Mouse (Mus musculus): Measurements from ENCODE around the gene Klhl30.
A peak's percentile ranks its signal among the peaks of the same experiment; 100 is the strongest.

Gene Klhl30

DNA sequence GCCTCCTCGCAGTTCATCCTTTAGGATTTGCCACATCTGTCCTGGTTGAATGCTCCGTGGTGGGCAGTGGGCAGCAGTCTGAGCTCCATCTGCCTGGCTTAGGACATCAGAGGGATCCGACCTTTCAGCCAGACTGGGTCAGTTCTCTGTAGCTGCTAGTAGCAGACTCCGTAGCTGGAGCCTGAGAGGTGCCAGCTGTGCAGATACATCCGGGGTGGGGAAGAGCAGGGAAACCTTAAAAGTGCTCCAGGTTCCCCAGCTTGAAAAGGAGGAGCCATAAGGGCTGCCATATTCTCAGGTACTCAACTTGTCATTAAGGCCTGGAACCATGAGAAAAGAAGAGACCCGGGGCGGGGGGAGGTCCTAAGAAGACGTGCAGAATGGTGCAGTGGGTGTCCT is 15.0 kb downstream of the Klhl30 start:
- no peak for DNase-seq

DNA sequence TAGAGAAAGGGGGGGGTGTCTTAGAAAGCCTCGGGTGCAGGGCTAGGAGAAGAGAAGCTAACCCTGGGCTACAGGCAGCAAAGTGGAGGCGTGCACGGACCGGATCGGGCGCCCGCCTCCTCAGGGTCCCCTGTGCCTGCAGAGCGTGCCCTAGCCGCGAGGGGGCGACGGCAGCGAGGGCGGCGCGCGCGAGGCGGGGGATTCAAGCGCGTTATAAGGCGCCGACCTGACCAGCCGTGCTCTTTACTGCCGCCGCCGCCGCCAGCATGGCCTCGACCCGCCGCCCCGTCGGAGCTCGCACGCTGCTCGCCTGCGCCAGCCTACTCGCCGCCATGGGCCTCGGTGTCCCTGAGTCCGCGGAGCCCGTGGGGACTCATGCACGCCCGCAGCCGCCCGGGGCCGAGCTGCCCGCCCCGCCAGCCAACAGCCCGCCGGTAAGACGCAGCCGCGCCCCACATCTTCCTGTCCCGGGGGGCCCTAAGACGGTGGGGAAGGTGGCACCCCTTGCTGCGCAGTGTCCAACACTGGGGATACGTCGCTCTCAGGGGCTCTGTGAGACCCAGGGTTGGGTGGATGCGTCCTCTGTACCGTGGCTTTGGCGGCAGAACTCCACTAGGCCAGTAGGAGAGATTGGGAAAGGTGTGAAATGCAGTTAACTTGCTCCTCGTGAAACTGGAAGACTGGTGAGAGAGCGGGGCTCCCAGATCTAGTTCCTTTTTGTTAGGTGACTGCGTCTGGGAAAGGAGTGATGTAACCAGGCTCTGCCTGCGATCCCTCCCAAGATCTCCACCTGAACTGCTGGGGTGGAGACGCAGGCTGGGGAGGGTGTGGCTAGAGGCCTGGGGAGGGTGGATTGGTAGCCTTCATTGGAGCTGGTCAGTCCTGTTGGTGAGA is 15.6 kb downstream of the Klhl30 start, which contains the start of gene Erfe:
Gene Erfe, plus strand, starts transcription at position 216 of the 894 bp plus-strand sequence.
- DNase-seq = peak; percentile 81

DNA sequence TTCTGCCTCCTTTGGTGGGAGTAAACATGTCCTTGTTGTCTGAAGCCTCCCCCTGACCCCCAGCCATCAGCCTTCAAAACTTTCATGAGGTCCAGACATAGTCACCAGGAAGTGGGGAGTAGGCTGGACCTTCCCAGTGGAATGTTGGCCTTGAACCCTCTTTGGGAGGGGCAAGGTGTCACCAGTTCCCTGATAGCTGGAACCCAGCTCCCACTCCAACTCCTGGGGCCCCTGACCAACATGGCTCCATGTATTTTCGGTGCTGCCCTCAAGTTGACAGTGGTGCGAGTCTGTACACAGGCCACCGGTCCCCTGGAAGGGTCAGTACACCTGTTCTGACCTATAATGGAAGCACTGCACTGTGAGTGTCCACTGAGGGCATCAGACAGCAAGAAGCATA is 16.5 kb downstream of the Klhl30 start:
- no peak for DNase-seq

DNA sequence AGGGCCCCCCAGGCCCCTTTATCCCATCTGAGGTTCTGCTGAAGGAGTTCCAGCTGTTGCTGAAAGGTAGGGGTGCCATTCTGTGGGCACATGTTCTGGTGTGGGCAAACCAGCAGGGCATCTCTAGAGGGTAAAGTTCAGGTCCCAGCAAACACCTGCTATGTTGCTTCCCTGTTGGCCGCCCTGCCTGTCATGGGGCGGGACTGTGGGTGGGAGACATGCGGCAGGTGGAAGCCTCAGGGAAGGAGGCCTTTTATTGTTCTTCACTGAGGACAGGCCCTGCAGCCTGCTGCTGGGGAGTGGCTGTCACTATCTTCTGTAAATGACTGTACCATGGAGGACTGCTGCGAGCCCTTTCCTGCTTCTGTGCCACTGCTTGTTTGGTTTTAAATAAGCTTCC is 18.6 kb downstream of the Klhl30 start:
- no peak for DNase-seq

DNA sequence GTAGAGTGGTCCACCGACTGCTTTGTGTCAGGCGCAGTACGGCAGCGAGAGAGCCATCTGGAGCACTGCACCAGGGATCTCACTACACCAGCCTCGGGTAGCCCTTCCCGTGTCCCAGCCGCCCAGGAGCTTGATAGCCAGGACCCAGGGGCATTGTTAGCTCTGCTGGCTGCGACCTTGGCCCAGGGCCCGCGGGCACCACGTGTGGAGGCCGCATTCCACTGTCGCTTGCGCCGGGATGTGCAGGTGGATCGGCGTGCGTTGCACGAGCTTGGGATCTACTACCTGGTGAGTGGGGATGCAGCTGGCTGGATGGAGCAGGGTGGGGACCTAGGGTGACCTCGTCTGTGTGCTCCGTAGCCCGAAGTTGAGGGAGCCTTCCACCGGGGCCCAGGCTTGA is 19.2 kb downstream of the Klhl30 start:
- no peak for DNase-seq

DNA sequence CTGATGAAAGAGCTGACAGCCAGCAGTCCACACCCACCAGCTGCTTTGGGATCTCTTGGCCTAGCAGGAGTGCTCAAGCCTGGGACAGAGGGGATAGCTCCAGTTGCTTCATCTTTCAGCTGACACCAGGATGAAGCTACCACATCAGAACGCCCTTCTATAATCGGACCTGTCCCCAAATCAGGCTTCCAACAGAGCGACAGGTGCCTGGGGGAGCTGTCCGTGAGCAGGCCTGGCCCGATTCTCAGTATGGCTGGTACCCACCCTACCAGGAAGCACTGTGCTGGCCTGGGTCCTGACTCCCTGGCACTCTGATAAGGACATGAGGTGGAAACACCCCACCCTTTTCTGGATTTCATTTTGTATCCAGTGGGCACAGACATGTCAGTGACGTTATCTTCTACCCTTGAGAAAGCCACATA is 22.6 kb downstream of the Klhl30 start:
- DNase-seq = no peak

DNA sequence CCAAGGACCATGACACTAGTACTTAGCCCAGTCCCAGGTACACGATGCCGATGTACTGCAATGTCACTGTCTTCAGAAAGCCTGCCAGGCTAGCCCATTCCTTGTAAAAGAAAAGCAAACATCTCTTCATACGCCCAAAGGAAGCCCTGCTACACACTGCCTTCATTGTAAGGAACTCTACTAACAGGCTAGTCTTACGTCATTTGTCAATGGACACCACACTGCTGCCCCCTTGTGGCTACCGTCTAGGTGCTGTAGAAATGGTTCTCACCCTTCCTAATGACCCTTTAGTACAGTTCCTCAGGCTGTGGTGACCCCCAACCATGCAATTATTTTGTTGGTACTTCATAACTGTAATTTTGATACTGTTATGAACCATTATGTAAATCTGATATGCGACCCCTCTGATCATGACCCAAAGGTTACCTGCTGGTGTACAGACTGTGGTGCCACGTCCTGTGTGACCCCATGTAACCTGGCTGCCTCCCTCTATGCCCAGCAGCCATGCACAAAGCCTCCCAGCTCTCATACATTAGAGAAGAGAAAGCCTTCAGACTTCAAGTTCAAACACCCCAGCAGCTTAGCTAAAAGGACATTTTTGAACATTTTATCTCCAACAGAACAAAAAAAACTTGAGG is 29.8 kb downstream of the Klhl30 start:
- DNase-seq = peak; percentile 86

DNA sequence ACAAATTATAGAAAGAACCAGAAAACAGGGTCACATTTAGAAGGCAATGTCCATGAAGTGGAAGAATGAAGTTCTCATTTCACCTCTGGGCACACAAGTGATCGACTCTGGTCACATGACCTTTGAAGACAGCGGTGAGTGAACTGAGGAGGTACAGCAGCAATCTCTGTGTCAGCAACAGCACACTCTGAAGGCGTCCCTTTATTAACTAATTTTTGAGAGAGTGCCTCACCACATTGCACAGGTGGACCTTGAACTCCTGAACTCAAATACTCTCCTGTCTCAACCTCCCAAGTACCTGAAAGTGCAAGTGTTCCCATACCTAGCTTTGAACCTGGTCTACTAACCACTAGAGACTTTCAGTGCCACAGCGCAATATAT is 30.3 kb downstream of the Klhl30 start:
- no peak for DNase-seq

DNA sequence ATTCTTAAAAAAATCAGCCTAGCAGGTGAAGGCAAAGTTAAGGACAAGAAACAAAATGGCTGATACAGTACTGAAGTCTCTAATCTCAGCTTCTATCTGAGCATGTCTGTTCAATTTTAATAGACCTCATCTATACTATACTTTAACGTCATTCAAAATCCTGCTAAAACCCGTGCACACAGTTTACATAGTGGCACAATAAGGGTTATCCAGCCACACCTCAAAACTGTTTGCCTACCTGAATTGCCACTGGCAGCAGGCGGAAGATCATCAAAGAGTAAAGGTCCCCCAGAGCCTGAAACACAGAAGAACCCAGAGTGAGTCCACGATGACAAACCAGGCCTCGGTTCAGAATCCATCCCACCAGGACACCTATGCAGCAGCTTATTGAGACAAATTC is 39.6 kb downstream of the Klhl30 start:
- no peak for DNase-seq

DNA sequence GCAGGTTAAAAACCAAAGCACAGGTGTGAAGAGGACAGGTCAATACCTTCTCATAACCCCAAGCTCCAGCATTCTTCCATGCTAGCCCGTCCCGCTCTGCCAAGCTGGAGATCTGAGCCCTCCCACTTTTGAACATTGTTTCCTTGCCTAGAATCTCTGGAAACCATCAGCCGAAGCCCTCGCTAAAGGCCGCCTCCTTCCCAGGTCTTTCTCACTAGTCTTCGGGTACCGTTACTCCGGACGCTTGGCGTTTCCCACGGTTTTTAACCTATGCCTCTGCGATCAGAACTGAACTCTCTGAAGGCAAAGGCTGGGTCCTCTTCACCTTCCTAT is 47.1 kb downstream of the Klhl30 start:
- peak; percentile 20 for DNase-seq

DNA sequence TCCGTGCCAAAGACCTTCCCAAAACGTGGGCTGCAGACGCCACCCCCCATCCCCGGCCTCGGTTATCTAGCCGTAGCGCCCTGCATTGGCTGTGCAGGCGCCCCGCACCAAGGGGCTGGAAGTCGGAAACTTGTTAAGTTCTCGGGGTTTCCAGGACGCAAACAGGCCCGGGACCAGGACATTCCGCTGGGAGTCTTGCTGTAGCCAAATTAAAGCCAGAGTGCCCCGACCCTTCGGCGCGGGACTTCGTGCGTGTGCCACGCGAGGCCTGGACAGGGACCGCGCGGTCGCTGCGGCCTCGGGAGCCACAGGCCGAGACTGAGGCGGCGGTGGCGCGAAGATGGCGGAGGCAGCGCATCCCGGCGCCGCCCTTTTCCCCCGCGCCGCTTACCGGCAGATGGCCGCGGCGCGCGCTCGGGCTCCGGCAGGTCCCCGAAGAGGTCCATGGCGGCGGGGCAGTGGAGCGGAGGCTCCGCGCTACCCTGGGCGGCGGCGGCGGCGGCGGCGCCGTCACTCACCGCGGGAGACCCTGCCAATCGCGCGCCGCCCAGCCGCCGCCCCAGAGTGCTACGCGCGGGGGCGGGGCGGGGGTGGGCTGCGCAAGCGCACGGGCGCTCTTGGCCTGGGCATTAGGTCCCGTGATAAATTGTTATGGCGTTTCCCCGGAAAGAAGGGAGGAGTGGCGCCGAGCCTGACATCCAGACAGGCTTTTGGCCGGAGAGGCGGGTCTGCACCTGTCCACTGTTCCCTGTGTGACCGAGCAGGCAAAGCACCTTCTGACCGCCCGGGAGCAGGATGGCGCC is 47.6 kb downstream of the Klhl30 start, which contains the start of gene Ilkap:
Gene Ilkap, minus strand, starts transcription at position 556 of the 803 bp plus-strand sequence.
- peak; percentile 81 for DNase-seq

DNA sequence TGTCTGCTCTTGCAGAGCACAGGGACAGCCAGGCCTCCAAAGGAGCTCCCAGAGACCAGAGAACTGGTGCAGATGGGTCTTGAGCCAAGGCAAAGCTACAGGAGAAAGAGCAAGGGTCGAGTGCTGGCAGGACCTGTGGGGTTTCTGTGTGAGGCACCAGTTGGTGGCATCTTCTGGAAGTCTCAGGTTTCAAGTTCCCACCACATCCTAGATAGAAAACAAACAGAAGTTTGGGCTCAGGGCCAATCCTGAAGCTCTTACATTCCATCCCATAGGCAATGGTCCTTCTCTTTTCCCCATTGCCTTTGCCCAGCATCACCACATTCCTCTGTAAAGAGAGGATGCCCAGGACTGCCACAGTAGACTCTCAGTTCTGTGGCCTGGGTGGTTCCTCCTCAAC is 54.2 kb downstream of the Klhl30 start:
- DNase-seq = no peak

DNA sequence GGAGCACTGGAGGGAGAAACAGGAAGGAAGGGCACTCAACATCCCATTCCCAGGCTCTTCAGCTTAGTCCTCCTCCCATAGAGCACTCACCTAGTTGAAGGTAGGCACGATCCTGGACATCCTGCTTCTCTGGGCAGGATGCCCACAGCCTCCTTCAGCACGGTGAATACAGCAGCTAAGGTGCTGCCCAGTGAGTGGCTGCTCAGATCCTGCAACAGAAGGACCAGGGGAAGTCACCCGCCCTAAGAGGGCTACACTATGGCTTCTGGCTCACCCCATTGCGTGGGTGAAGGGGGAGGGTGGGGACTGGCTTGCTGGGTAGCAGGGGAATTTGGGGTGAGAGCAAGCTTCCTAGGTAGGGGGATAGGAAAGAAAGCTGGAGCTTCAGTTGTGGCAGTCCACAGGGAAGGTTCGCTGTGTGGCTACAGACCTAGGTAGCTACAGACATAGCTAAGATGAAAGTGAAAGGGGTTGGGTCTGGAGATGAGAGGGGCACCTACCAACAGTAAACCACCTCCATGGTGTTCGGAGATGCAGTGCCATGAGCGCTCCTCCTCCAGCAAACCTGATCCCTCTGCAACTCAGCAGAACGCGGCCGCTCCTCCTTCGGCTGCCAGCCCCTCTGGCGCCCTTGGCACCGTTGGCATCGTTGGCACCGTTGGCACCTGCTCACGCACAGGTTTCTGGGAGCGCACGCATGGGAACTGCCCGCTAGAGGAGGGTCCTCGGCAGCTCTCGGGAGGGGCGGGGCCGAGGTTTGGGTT is 54.8 kb downstream of the Klhl30 start:
- DNase-seq = no peak

DNA sequence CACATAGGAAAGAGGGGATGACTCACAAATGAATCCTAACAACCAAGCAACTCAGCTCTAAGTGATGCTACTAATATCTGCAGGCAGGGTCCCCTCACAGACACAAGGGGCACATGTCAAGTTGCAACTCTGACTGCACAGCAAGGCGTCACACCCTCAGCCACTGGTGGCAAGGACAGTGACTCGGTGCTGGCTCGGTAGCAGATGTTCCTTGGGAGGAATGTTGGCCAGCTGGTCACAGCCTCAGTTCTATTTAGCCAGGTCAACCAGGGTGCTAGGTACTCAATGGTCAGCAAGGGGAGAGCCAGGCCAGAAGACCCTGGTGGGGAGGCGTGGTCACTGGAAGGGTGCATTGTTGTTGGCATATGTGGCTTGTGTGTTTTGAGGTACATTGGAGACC is 57.0 kb downstream of the Klhl30 start:
- no peak for DNase-seq

DNA sequence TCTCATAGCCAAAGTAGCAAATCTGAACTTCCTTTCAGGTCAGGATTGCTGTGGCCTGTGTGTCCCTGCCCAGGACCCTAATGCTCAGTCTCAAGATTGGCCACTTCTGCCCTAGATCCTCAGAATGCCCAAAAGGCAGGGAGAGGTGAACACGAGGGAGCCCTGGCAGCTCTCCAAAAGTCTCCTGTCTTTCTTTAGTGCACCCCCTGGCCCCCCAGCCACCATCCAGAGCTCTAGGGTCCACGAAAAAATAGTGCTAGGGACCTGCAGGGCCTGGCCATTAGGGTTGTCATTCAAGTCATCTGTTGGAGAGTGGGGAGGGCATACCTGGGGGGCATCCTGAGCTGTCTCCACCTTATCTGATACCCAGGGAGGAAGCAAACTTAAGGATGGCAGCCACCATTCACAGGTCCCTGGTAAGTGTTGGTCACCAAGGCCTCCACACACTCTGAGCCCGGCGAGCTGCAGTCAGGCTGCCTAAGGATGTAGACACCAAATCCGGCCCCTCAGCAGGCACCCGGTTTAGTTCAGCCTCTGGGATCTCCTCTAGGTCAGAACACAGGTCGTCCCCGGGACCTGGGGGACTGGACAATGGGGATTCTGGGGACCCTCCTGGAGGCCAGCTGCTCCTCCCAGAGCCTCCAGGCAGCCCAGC is 60.9 kb downstream of the Klhl30 start:
- DNase-seq = no peak

Measured in lung, postnatal 14 days (tissue).